ENCODE assay signal across 8 mouse cellular contexts in genomic region chr9:76236626-76237025, GRCm38 (mm10). TPM values are rescaled to one million over a fixed set of nuclear protein-coding genes. Genes with fewer than 3 reads are reported as not detected.
DNase-seq lines count a peak whose midpoint lies in the region; ATAC-seq and TF ChIP-seq lines count a peak whose summit lies in the region.

No protein-coding gene starts in this region.

- peak overlapping the region; percentile 81 for H3K4me2 ChIP-seq in heart, embryonic 11.5 days
- H3K4me2 ChIP-seq in kidney, embryonic 14.5 days (replicated peaks; ENCODE audit: low read depth, low read length), result peak overlapping the region; percentile 74
- peak overlapping the region; percentile 81 for H3K4me2 ChIP-seq in limb, embryonic 14.5 days (replicated peaks; ENCODE audit: low read depth, low read length, severe bottlenecking)
- peak overlapping the region; percentile 69 for H3K4me2 ChIP-seq in midbrain, embryonic 16.5 days (ENCODE audit: low read length)
- peak overlapping the region; percentile 63 for H3K4me2 ChIP-seq in stomach, embryonic 15.5 days

- H3K27ac ChIP-seq in heart, embryonic 11.5 days (ENCODE audit: low read depth, low read length), result no peak overlapping the region
- no peak overlapping the region for H3K27ac ChIP-seq in kidney, embryonic 14.5 days (ENCODE audit: low read depth, low read length)
- H3K27ac ChIP-seq in limb, embryonic 14.5 days (replicated peaks; ENCODE audit: low read depth, low read length), result 0 out of 2 replicates have a peak overlapping the region, but pooled peaks have one; percentile 58
- no peak overlapping the region for H3K27ac ChIP-seq in midbrain, embryonic 16.5 days (ENCODE audit: low read length)
- H3K27ac ChIP-seq in stomach, embryonic 15.5 days, result no peak overlapping the region

- H3K4me1 ChIP-seq in heart, embryonic 11.5 days (ENCODE audit: control insufficient read depth, insufficient read depth, low read length), result no peaks in the 10 kb centered on the region
- no peaks in the 10 kb centered on the region for H3K4me1 ChIP-seq in kidney, embryonic 14.5 days (ENCODE audit: control insufficient read depth, insufficient read depth, low read length)
- H3K4me1 ChIP-seq in limb, embryonic 14.5 days (ENCODE audit: control insufficient read depth, insufficient read depth, low read length), result peaks cover 3% of the 10 kb centered on the region
- peaks cover 6% of the 10 kb centered on the region; the same call in 1 of the 2 replicates for H3K4me1 ChIP-seq in midbrain, embryonic 16.5 days (ENCODE audit: control insufficient read depth, insufficient read depth, low read length)
- H3K4me1 ChIP-seq in stomach, embryonic 15.5 days, result no peaks in the 10 kb centered on the region

- no peak overlapping the region for H3K9ac ChIP-seq in heart, embryonic 11.5 days (ENCODE audit: low read depth, low read length)
- no peak overlapping the region for H3K9ac ChIP-seq in kidney, embryonic 14.5 days (ENCODE audit: low read depth, low read length)
- peak overlapping the region; percentile 55 for H3K9ac ChIP-seq in limb, embryonic 14.5 days (ENCODE audit: low read depth, low read length, severe bottlenecking)
- H3K9ac ChIP-seq in midbrain, embryonic 16.5 days (ENCODE audit: low read depth, low read length), result no peak overlapping the region
- no peak overlapping the region for H3K9ac ChIP-seq in stomach, embryonic 15.5 days

- ATAC-seq in erythroblast, adult 5-6 weeks (replicated peaks; ENCODE audit: low FRiP score, poor library complexity, severe bottlenecking), result peak; percentile 62; the same call in 1 of the 2 replicates
- ATAC-seq in heart, embryonic 11.5 days (replicated peaks; ENCODE audit: insufficient number of reproducible peaks, low FRiP score, low TSS enrichment), result peak; percentile 73
- peak; percentile 79 for ATAC-seq in kidney, embryonic 14.5 days (ENCODE audit: low FRiP score, low TSS enrichment)
- ATAC-seq in limb, embryonic 14.5 days (ENCODE audit: low FRiP score, low read depth), result peak; percentile 81
- peak; percentile 76 for ATAC-seq in midbrain, embryonic 16.5 days
- ATAC-seq in stomach, embryonic 15.5 days (ENCODE audit: insufficient read depth, low FRiP score, low read depth), result peak; percentile 76; the same call in 1 of the 2 replicates

- under 1% methylated on average over 7 of the region's 7 CpGs for WGBS in heart, embryonic 11.5 days (ENCODE audit: insufficient replicate concordance)
- 3% methylated on average over 7 of the region's 7 CpGs for WGBS in kidney, embryonic 14.5 days
- 2% methylated on average over 7 of the region's 7 CpGs for WGBS in limb, embryonic 14.5 days
- WGBS in midbrain, embryonic 16.5 days, result 2% methylated on average over 7 of the region's 7 CpGs
- under 1% methylated on average over 7 of the region's 7 CpGs for WGBS in stomach, embryonic 15.5 days

- TF ChIP-seq POLR2A in limb, embryonic 14.5 days (IDR thresholded peaks at IDR 0.05; ENCODE audit: borderline replicate concordance, extremely low read depth, insufficient read depth, insufficient read length), result no peak

- DNase-seq in B cell, adult 2 months, result peak; percentile 66 to 68
- DNase-seq in adrenal gland, postnatal 36 days, result peak; percentile 55 to 73
- peak; percentile 89 for DNase-seq in limb, embryonic 14.5 days (ENCODE audit: low spot score)

- no peaks in the 10 kb centered on the region for H3K36me3 ChIP-seq in heart, embryonic 11.5 days (ENCODE audit: control insufficient read depth, insufficient read depth, low read length)
- no peaks in the 10 kb centered on the region for H3K36me3 ChIP-seq in kidney, embryonic 14.5 days (ENCODE audit: control insufficient read depth, insufficient read depth, low read length)
- H3K36me3 ChIP-seq in limb, embryonic 14.5 days (ENCODE audit: control insufficient read depth, insufficient read depth, low read length), result no peaks in the 10 kb centered on the region
- H3K36me3 ChIP-seq in midbrain, embryonic 16.5 days (ENCODE audit: control insufficient read depth, insufficient read depth, low read length), result no peaks in the 10 kb centered on the region
- H3K36me3 ChIP-seq in stomach, embryonic 15.5 days, result no peaks in the 10 kb centered on the region

- no peaks in the 10 kb centered on the region for H3K27me3 ChIP-seq in heart, embryonic 11.5 days (ENCODE audit: control insufficient read depth, insufficient read depth, low read length)
- H3K27me3 ChIP-seq in kidney, embryonic 14.5 days (ENCODE audit: control insufficient read depth, insufficient read depth, low read length), result no peaks in the 10 kb centered on the region
- no peaks in the 10 kb centered on the region for H3K27me3 ChIP-seq in limb, embryonic 14.5 days (ENCODE audit: control insufficient read depth, insufficient read depth, low read length)
- no peaks in the 10 kb centered on the region for H3K27me3 ChIP-seq in midbrain, embryonic 16.5 days (ENCODE audit: control insufficient read depth, insufficient read depth, low read depth, low read length)
- H3K27me3 ChIP-seq in stomach, embryonic 15.5 days (replicated peaks), result no peaks in the 10 kb centered on the region

- H3K4me3 ChIP-seq in heart, embryonic 11.5 days (ENCODE audit: low read depth, low read length), result peak overlapping the region; percentile 52
- peak overlapping the region; percentile 35; the same call in 1 of the 2 replicates for H3K4me3 ChIP-seq in kidney, embryonic 14.5 days (ENCODE audit: low read length)
- peak overlapping the region; percentile 39 for H3K4me3 ChIP-seq in limb, embryonic 14.5 days (replicated peaks; ENCODE audit: low read length)
- no peak overlapping the region for H3K4me3 ChIP-seq in midbrain, embryonic 16.5 days (ENCODE audit: low read depth, low read length)
- peak overlapping the region; percentile 39; the same call in 1 of the 2 replicates for H3K4me3 ChIP-seq in stomach, embryonic 15.5 days (replicated peaks)

- no peaks in the 10 kb centered on the region for H3K9me3 ChIP-seq in heart, embryonic 11.5 days (replicated peaks; ENCODE audit: control insufficient read depth, low read length)
- no peaks in the 10 kb centered on the region for H3K9me3 ChIP-seq in kidney, embryonic 14.5 days (ENCODE audit: control insufficient read depth, low read length)
- no peaks in the 10 kb centered on the region for H3K9me3 ChIP-seq in limb, embryonic 14.5 days (ENCODE audit: control insufficient read depth, low read length)
- H3K9me3 ChIP-seq in midbrain, embryonic 16.5 days (replicated peaks; ENCODE audit: control insufficient read depth, low read length, poor library complexity, severe bottlenecking), result no peaks in the 10 kb centered on the region
- H3K9me3 ChIP-seq in stomach, embryonic 15.5 days, result no peaks in the 10 kb centered on the region

RNA-seq across cellular contexts. Expression of gene Gfral, which starts 23.2 kb away (rescaled TPM):
- total RNA-seq in adrenal gland, postnatal 36 days (2021), result not detected
- not detected in 2 replicates for total RNA-seq in erythroblast, adult 5-6 weeks (2015; ENCODE audit: low replicate concordance)
- not detected in 2 replicates for total RNA-seq in erythroblast, adult 5-6 weeks (2017; ENCODE audit: low replicate concordance)
- polyA plus RNA-seq in heart, embryonic 11.5 days (2014; fragmentation: Nextera tagmentation; extraction: Ambion mirVana), result not detected in 2 replicates
- polyA plus RNA-seq in kidney, embryonic 14.5 days (2014; fragmentation: Nextera tagmentation; extraction: Ambion mirVana), result not detected in 2 replicates
- not detected in 2 replicates for polyA plus RNA-seq in limb, embryonic 14.5 days (2012; rRNA removed)
- not detected in 2 replicates for polyA plus RNA-seq in limb, embryonic 14.5 days (2014; fragmentation: Nextera tagmentation; extraction: Ambion mirVana)
- not detected in 2 replicates for polyA plus RNA-seq in midbrain, embryonic 16.5 days (2015; fragmentation: Nextera tagmentation; extraction: Ambion mirVana)
- not detected in 2 replicates for polyA plus RNA-seq in stomach, embryonic 15.5 days (2015; fragmentation: Nextera tagmentation; extraction: Ambion mirVana)
